Mouse (Mus musculus) left cerebral cortex, adult 9 months (tissue): ENCODE data around the gene Oscar.

Experiments used
- DNase-seq, 2 experiments: peaks; one replicate each; pipeline ENCODE4 v3.0.0; 2022; ENCODE audit warnings: low spot score in 2 of 2

Gene Oscar

DNA sequence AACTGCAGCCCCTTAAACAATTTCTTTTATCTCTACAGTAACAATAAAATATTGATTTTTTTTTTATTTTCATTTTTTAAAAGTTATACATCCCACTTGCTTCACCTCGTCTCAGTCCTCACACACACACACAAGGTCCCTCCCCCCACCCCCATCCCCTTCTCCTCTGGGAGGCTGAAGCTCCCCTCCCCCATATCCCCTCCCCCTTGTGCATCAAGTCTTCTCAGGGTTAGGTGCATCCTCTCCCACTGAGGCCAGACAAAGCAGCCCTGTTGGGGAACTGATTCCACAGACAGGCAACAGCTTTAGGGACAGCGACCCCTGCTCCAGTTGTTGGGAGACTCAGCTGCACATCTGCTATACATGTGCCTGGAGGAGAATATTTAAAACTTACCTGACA lies 48.6 kb downstream of the Oscar start:
- no peak for DNase-seq
